Mouse (Mus musculus) liver, adult 2 months (tissue): ENCODE data around the gene Plscr1.

Experiments used
- CTCF ChIP-seq: fragments of 200-500 bp; IDR thresholded peaks from 2 replicates; pipeline ENCODE4 v1.5.1; 2011; ENCODE audit warnings: low read depth, low read length, control low read depth
- POLR2A ChIP-seq: fragments of 200-500 bp; IDR thresholded peaks from 2 replicates; pipeline ENCODE4 v1.6.1; 2011; ENCODE audit warnings: low read length, control low read depth; ENCODE audit not compliant: insufficient read depth; ENCODE audit errors: extremely low read depth

DNA sequence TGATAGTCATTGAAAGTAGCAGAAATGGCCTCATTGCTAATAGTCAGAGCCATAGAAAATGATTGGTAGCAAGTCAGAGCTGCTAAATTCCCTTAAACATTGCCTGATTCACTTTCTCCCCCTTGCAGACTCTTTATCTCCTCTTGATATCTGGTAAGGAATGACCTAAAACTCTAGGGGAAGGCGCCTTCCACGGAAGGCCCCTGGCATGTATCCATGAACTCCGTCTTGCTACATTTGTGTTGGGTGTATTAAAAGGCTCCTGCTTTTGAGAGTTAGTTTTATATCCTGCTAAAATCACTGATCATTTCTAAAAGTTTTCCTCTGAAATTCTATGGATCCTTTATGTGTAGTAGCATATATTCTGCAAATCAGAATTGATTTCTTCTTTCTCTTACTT, 67.2 kb downstream of the Plscr1 start:
- no peak for TF ChIP-seq CTCF
- TF ChIP-seq POLR2A, result no peak
